Mouse (Mus musculus): ENCODE measurements around the gene Tomm40l. TPM values are rescaled to one million over a fixed set of nuclear protein-coding genes. Genes with fewer than 3 reads are reported as not detected.

The Tomm40l gene
- 10 to 100 TPM; 84.2 to 90.5 TPM for total RNA-seq (2021)
- long read RNA-seq, experiment 1, full-length matches to known transcripts, result 81 of 109 reads
- long read RNA-seq, experiment 1, partial matches to known transcripts, result 5 of 109 reads
- long read RNA-seq, experiment 1, other reads (novel, unspliced or antisense), result 23 of 109 reads
- long read RNA-seq, experiment 2, full-length matches to known transcripts, result 65 of 84 reads
- long read RNA-seq, experiment 2, partial matches to known transcripts, result 4 of 84 reads
- long read RNA-seq, experiment 2, other reads (novel, unspliced or antisense), result 15 of 84 reads

GRCm38 (mm10) chr1:171222238-171223155 is at the start of gene Tomm40l:
Gene Tomm40l (minus strand): TSS chr1:171222514.
- peak; percentile 85 to 92 for DNase-seq (ENCODE audit: low spot score in 2 of 2)

- DNase-seq (ENCODE audit: low spot score in 2 of 2), result no peak
These were observed 49.8 kb upstream of the Tomm40l start for GRCm38 (mm10) chr1:171272086-171272485.

GRCm38 (mm10) chr1:171271622-171272021 is 49.3 kb upstream of the Tomm40l start:
- no peak for DNase-seq (ENCODE audit: low spot score in 2 of 2)

- DNase-seq (ENCODE audit: low spot score in 2 of 2), result no peak
These were observed 48.9 kb upstream of the Tomm40l start for GRCm38 (mm10) chr1:171271196-171271595.

GRCm38 (mm10) chr1:171270573-171270900 is 48.2 kb upstream of the Tomm40l start:
- DNase-seq (ENCODE audit: low spot score in 2 of 2), result no peak

- peak; percentile 96 to 98 for DNase-seq (ENCODE audit: low spot score in 2 of 2)
These were observed 47.7 kb upstream of the Tomm40l start, which contains the start of gene B4galt3 for GRCm38 (mm10) chr1:171269848-171270572. Gene B4galt3 (plus strand): TSS chr1:171270328.

GRCm38 (mm10) chr1:171268341-171268740 is 46.0 kb upstream of the Tomm40l start:
- no peak for DNase-seq (ENCODE audit: low spot score in 2 of 2)

- no peak for DNase-seq (ENCODE audit: low spot score in 2 of 2)
These were observed 43.8 kb upstream of the Tomm40l start for GRCm38 (mm10) chr1:171265971-171266744.

GRCm38 (mm10) chr1:171263666-171264461 is 41.5 kb upstream of the Tomm40l start:
- no peak for DNase-seq (ENCODE audit: low spot score in 2 of 2)

GRCm38 (mm10) chr1:171263185-171263611 is 40.9 kb upstream of the Tomm40l start:
- no peak for DNase-seq (ENCODE audit: low spot score in 2 of 2)

GRCm38 (mm10) chr1:171262594-171263130 is 40.3 kb upstream of the Tomm40l start:
- DNase-seq (ENCODE audit: low spot score in 2 of 2), result peak; percentile 74 to 86

GRCm38 (mm10) chr1:171260316-171260715 is 38.0 kb upstream of the Tomm40l start:
- DNase-seq (ENCODE audit: low spot score in 2 of 2), result no peak

- DNase-seq (ENCODE audit: low spot score in 2 of 2), result no peak
These were observed 36.6 kb upstream of the Tomm40l start for GRCm38 (mm10) chr1:171258921-171259320.

- DNase-seq (ENCODE audit: low spot score in 2 of 2), result no peak
These were observed 35.5 kb upstream of the Tomm40l start for GRCm38 (mm10) chr1:171257781-171258180.

- peak; percentile 54 to 67 for DNase-seq (ENCODE audit: low spot score in 2 of 2)
These were observed 34.7 kb upstream of the Tomm40l start for GRCm38 (mm10) chr1:171256937-171257548.

- DNase-seq (ENCODE audit: low spot score in 2 of 2), result no peak
These were observed 33.9 kb upstream of the Tomm40l start for GRCm38 (mm10) chr1:171256095-171256818.

- no peak for DNase-seq (ENCODE audit: low spot score in 2 of 2)
These were observed 30.1 kb upstream of the Tomm40l start for GRCm38 (mm10) chr1:171252415-171252814.

GRCm38 (mm10) chr1:171251594-171252324 is 29.4 kb upstream of the Tomm40l start:
- no peak for DNase-seq (ENCODE audit: low spot score in 2 of 2)
